Mouse (Mus musculus): ENCODE measurements around the gene Adgrl4. TPM values are rescaled to one million over a fixed set of nuclear protein-coding genes. Genes with fewer than 3 reads are reported as not detected.

Adgrl4 gene
- total RNA-seq, 2 experiments from 2014 or later = 20.7 to 24.0 TPM

DNA sequence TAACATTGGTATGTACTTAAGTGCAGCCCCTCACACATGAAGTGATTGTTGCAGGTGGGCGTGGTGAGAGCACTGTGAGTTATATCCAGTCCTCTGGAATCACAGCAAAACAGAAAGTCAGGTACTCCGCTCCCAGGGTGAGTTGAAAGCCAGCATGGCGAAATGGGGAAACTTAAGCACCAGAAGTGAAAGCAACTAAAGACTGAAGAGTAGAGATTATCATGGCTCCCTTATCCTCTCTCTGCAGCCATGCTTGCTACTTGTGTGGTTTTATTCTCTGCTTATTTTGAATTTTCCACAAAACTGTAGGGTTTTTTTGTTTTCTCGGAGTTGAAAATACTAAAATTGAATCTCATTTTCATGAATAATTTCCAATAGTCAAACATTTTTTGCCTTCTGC lies 51.2 kb downstream of the Adgrl4 start:
- no peak for DNase-seq

DNA sequence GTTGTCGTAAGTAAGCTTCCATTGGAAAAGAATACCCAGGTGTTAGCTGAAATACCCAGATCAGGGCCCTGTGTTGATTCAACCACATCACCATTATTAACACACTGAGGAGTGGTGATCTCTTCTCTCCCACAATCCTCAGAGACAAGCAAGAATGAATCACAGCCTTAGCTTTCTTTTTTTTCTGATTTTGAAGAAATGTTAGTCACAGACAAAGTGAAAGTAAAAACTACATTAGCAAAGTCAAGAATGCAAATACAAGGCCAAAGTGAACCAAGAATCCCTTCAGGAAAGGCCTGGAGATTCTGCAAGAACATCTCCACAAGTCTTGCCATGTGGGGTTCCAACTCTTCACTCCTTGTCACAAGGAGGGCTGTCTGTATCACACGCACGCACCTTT lies 67.9 kb downstream of the Adgrl4 start:
- DNase-seq = no peak

DNA sequence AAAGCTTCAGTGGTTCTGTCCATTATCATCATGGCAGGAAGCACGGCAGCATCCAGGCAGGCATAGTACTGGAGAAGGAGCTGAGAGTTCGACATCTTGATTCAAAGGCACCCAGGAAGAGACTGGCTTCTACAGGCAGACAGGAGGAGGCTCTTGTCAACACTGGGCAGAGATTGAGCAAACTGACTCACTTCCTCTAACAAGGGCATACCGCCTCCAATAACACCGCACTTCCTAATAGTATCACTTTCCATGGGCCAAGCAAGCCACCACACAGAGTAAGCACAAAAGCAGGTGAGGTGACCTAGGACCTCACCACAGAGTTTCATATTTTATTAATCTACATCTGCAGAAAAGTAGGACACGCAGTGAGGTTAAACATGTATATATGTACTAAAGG lies 73.5 kb downstream of the Adgrl4 start:
- DNase-seq = no peak

- DNase-seq = no peak
Measured at GRCm38 (mm10) chr3:151547182-151547581, 109.5 kb downstream of the Adgrl4 start.

DNA sequence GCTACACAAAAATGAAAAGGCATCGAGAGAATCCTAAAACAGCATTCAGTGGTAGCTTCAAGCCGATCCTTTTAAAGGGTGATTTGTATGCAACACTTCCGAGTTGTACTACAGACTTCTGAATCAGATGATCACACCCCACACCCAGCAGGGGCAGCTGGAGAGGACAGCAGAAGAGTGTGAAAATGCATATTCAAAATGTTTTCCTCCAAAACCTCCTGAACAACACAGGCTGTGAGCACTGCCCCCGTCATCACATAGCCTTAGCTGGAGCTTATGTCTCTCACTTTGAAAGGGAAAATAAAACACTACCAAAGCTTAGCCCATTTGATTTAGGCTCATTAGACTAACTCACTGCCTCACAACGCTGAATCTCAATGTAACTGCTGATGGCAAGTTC lies 113.3 kb downstream of the Adgrl4 start:
- DNase-seq = no peak

DNA sequence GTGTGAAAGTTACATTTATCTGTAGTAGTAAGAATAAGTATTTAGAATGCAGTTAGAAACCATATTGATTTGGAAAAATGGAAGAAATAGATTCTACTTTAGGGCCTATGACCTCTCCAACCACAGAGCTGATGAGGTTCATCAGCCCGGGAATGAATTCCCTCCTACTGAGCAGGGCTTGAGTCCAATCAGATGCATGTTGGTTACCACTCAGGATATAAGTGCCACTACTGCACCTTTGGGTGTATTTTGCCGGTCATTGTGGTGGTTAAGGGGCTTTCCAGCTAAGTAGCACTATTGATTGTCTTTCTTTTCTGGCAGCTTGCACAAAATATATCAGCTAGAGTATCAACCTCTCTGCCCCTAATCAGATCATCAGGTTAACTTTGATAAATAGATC lies 118.9 kb downstream of the Adgrl4 start:
- DNase-seq = no peak

DNA sequence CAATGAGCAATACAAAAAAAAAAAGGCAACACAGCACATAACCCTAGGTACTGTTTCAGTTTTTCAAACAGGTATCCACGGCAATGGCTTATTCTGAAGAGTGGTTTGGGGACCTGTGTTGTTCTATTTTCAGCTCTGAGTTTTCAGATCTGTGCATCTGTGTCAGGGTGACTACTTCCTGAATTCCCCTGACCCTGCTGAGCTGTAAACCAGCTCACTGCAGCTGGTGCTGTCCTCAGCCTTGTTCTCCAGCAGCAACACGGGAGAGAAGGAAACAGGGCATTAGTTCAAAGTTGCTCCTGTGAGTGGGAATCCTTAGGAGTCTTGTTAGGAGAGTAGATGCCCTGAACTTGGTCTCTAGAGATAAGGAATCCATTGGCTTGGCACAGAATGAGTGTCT lies 119.4 kb downstream of the Adgrl4 start:
- DNase-seq = no peak

- DNase-seq = no peak
Measured at GRCm38 (mm10) chr3:151557607-151558006, 119.9 kb downstream of the Adgrl4 start.

DNA sequence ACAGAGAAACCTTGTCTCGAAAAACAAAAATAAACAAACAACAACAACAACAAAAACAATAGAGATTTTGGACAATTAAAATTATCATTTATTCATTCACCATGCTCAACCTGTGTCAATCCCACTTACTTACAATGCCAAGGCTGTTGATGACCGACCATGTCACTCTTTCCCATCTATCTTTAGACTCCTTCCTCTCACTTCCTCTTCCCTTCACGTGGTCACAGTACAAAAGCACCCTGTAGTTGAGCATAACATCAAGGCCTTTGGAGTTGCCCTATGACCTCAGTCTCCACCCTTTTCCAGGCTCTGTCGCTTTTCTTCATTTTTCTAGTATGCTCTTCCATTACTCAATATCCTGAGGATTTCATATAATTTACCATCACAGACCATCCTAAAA lies 120.7 kb downstream of the Adgrl4 start:
- no peak for DNase-seq

DNA sequence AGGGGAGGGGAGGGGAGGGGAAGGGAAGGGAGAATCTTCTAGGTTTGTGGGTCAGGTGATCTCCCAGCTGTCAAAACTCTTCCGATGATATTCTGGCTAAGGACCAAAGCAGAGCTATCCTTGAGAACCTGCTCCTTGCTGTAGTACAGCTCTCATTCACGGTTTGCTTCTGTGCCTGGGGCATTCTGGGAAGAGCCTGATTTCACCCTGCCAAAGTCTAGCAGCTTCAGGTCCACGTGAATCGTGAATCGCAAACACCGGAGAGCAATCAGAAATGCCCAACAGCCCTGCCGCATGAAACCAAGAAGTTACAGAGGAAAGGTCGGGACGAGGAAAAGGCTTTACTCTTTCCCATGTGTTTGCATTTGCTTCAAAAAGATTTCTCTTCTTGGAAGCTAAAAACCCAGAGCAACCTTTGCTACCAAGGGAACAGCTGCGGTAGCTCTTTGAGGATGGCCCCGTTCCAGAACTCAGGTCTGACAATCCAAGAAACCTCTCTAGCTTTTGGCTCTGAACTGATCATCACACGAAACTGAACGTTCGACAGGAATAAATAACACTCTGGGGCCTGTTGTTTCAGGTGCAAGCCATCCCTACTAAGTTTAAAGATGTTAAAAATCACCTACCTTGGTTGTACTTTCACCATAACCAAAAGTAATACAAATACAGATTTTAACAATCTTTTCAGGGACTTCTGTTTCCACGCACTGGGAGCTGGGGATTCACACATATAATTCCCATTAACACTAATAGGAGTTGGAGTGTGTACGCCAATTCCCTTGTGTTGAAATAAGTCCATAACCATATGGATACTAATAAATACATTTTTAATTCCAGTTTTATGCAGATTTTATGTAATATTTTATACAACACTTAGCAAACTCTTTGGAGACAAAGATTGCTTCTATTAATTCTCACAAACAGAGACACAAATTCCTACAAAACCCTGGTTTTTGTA lies 128.3 kb downstream of the Adgrl4 start:
- no peak for DNase-seq

DNA sequence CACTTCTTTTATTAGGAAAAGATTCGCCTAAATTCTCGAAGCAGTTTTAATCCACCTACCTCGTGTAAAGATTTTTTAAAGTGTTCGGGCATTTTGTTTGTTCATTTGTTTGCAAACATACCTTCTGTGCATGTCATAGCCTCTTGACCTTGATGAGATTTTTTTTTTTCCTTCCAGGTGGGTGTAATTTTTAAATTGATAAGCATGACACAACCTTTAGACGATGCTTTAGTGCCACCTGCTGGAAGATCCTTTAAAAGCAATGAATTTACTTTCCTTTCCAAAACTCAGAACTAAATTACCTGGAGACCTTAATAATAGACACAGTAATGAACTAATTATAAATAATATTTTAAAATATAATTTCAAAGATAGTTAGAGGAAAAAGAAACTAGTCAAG lies 128.9 kb downstream of the Adgrl4 start:
- DNase-seq = no peak

- no peak for DNase-seq
Measured at GRCm38 (mm10) chr3:151567541-151567940, 129.9 kb downstream of the Adgrl4 start.

GRCm38 (mm10) chr3:151572089-151572488 lies 134.4 kb downstream of the Adgrl4 start:
- no peak for DNase-seq

DNA sequence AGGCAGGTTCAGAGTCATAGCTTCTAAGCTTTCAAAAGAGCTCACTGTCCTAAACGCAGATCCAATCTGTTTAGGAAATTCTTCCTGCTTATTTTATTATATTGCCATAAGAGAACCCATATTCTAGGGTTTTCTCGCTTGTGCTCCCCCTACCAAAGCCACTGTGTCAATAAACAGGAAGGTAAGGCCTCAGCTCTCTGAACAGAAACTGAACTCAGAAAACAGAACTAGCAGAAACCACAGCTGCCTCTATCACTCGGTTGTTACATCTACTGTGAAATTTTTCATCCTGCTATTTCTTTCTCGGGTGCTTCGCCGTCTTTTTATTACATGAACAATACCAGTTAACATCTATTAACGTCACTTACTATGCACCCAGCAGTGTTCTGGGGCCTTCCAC lies 137.6 kb downstream of the Adgrl4 start:
- DNase-seq = no peak

- DNase-seq = no peak
Measured at GRCm38 (mm10) chr3:151576155-151576554, 138.5 kb downstream of the Adgrl4 start.

GRCm38 (mm10) chr3:151591904-151592303 lies 154.2 kb downstream of the Adgrl4 start:
- no peak for DNase-seq
